In the genomic region with DNA sequence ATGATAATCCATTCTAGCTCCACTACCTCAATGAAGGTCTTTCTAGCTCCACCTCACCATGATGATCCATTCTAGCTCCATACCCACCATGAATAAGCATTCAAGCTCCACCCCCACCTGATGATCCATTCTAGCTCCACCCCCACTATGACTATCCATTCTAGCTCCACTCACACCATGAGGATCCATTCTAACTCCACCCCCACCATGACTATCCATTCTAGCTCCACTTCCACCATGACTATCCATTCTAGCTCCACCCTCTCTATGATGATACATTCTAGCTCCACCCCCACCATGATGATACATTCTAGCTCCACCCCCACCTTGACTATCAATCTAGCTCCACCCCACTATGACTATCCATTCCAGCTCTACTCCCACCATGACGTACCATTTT, we compare ENCODE assay signal across 13 mouse cellular contexts. TPM values are rescaled to one million over a fixed set of nuclear protein-coding genes. Genes with fewer than 3 reads are reported as not detected.
A peak's percentile ranks its signal among the peaks of the same experiment; 100 is the strongest.
DNase-seq lines count a peak whose midpoint lies in the region; ATAC-seq and TF ChIP-seq lines count a peak whose summit lies in the region.
"Had no signal": no experiment of that assay in that cellular context is flagged by ENCODE, and none has a peak within 500 bp of the region (broad histone marks: within the 10 kb centered on the region; RNA-seq: fewer than 3 reads in every experiment).

No protein-coding gene starts in this region.

- no peak overlapping the region for H3K4me3 ChIP-seq in lung, postnatal 0 days (ENCODE audit: low read depth, low read length)
- H3K4me3 ChIP-seq in limb, embryonic 12.5 days (replicated peaks), result no peak overlapping the region
- H3K4me3 ChIP-seq: forebrain, embryonic 15.5 days had no signal

- WGBS in lung, postnatal 0 days, result 89% methylated on average over 1 of the region's 1 CpGs
- WGBS in limb, embryonic 12.5 days, result 87% methylated on average over 1 of the region's 1 CpGs

- H3K36me3 ChIP-seq in lung, postnatal 0 days (ENCODE audit: insufficient read depth, low read length), result no peaks in the 10 kb centered on the region
- no peaks in the 10 kb centered on the region for H3K36me3 ChIP-seq in limb, embryonic 12.5 days
- H3K36me3 ChIP-seq: forebrain, embryonic 15.5 days had no signal

- H3K27ac ChIP-seq in lung, postnatal 0 days (ENCODE audit: low read length), result no peak overlapping the region
- H3K27ac ChIP-seq in limb, embryonic 12.5 days, result no peak overlapping the region
- H3K27ac ChIP-seq: forebrain, embryonic 15.5 days had no signal

- H3K9me3 ChIP-seq in lung, postnatal 0 days (ENCODE audit: low read length), result no peaks in the 10 kb centered on the region
- H3K9me3 ChIP-seq in limb, embryonic 12.5 days, result peaks cover 5% of the 10 kb centered on the region; the same call in 1 of the 2 replicates
- H3K9me3 ChIP-seq: forebrain, embryonic 15.5 days had no signal

- DNase-seq in frontal cortex, postnatal 10 days (ENCODE audit: low spot score in 2 of 2), result no peak
- DNase-seq in lung, postnatal 0 days (ENCODE audit: low spot score), result peak; percentile 16
- DNase-seq in lung, postnatal 14 days, result no peak
- DNase-seq in embryo, embryonic 9.5 days (ENCODE audit: extremely low spot score), result no peak
- no peak for DNase-seq in right cerebral cortex, postnatal 4 days
- DNase-seq: cerebellum, postnatal 36 days; heart, adult 11 months; layer of hippocampus, adult 9-11 months; lung, adult 2 months had no signal

- H3K4me1 ChIP-seq in lung, postnatal 0 days (ENCODE audit: insufficient read depth, low read depth, low read length), result no peaks in the 10 kb centered on the region
- H3K4me1 ChIP-seq in limb, embryonic 12.5 days (replicated peaks), result no peaks in the 10 kb centered on the region

- no peak overlapping the region for H3K4me2 ChIP-seq in lung, postnatal 0 days (replicated peaks; ENCODE audit: low read depth, low read length)
- no peak overlapping the region for H3K4me2 ChIP-seq in limb, embryonic 12.5 days
- H3K4me2 ChIP-seq: forebrain, embryonic 15.5 days had no signal

- H3K27me3 ChIP-seq in lung, postnatal 0 days (replicated peaks; ENCODE audit: insufficient read depth, low read length), result no peaks in the 10 kb centered on the region
- no peaks in the 10 kb centered on the region for H3K27me3 ChIP-seq in limb, embryonic 12.5 days
- H3K27me3 ChIP-seq: forebrain, embryonic 15.5 days had no signal

- no peak for TF ChIP-seq EP300 in lung, postnatal 0 days (IDR thresholded peaks at IDR 0.05)

- no peak overlapping the region for H3K9ac ChIP-seq in lung, postnatal 0 days (replicated peaks; ENCODE audit: low read depth)
- no peak overlapping the region for H3K9ac ChIP-seq in limb, embryonic 12.5 days (replicated peaks)
- H3K9ac ChIP-seq: forebrain, embryonic 15.5 days had no signal

- TF ChIP-seq CTCF in lung, postnatal 0 days (IDR thresholded peaks at IDR 0.05), result no peak

- ATAC-seq in frontal cortex, adult (ENCODE audit: low TSS enrichment), result peak; percentile 53
- 0 out of 2 replicates have a peak, but pooled peaks have one; percentile 21 for ATAC-seq in lung, postnatal 0 days
- ATAC-seq in limb, embryonic 12.5 days (ENCODE audit: insufficient number of reproducible peaks, insufficient read depth, low FRiP score, low TSS enrichment, low read depth), result peak; percentile 42; the same call in 1 of the 2 replicates
- ATAC-seq in monocyte, adult 5-6 weeks (replicated peaks; ENCODE audit: insufficient number of reproducible peaks, low FRiP score, low TSS enrichment, poor library complexity, severe bottlenecking), result peak; percentile 71
- ATAC-seq: forebrain, embryonic 15.5 days had no signal

RNA-seq across cellular contexts. Expression of a gene that starts 3.6 kb away (rescaled TPM):
- 0.05 and 0.13 TPM in 2 replicates for polyA plus RNA-seq in lung, postnatal 0 days (2015; fragmentation: Nextera tagmentation; extraction: Ambion mirVana)
- not detected in 2 replicates for polyA plus RNA-seq in limb, embryonic 12.5 days (2016; fragmentation: Nextera tagmentation; extraction: Ambion mirVana)
- 0.10 to 0.43 TPM in 2 of 3 replicates, not detected in the other for total RNA-seq in monocyte, adult 5-6 weeks (2017)

Comparison
In these comparisons a context has a peak if more than half of its experiments do, and no peak if none do; other contexts are left out.
1. ATAC-seq: peak in every context shown above with its lines; median percentile 71 in monocyte, adult 5-6 weeks; 53 in frontal cortex, adult; 42 in limb, embryonic 12.5 days; 21 in lung, postnatal 0 days.